Mouse (Mus musculus): ENCODE results near the gene Ncoa6. TPM values are rescaled to one million over a fixed set of nuclear protein-coding genes. Genes with fewer than 3 reads are reported as not detected.

Gene Ncoa6
- polyA plus RNA-seq, 1 experiment from 2014 or later = 9.2 TPM

GRCm38 (mm10) chr2:155380261-155381059 is 93.2 kb downstream of the Ncoa6 start, which contains the start of gene Trp53inp2:
Gene Trp53inp2 (plus strand): TSS chr2:155381059.
- H3K27ac ChIP-seq = peak within 1 kb of the TSS; percentile 93
- H3K9ac ChIP-seq = peak within 1 kb of the TSS; percentile 76
- H3K4me1 ChIP-seq = peaks cover 20% of the 10 kb centered on the region
- ATAC-seq = no peak
- H3K36me3 ChIP-seq = no peaks in the 10 kb centered on the region
- H3K9me3 ChIP-seq (replicated peaks) = no peaks in the 10 kb centered on the region
- H3K4me2 ChIP-seq = peak within 1 kb of the TSS; percentile 91
- H3K27me3 ChIP-seq (replicated peaks) = peaks cover 42% of the 10 kb centered on the region
- H3K4me3 ChIP-seq = peak within 1 kb of the TSS; percentile 78
- WGBS (ENCODE audit: insufficient replicate concordance) = 51% methylated on average over 8 of the region's 8 CpGs

DNA sequence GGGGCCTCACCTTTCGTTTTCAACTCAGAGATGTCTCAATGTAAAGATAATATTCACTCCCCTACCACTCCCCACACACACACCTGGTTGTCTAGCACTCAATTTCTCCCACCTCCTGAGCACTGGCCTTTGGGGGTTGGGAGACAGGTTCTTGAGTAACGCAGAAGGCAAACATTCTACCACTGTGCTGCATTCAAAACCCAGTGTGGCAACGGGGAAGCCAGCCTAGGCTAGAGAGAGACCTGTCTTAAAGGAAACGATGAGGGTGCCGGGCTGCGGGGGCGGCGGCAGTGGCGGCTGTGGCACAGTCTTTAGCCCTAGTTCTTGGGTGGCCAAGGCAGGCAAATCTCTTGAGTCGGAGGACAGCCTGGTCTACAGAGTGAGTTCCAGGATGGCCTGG is 97.5 kb downstream of the Ncoa6 start:
- H3K4me3 ChIP-seq = no peak overlapping the region
- H3K27ac ChIP-seq = no peak overlapping the region
- no peak overlapping the region for H3K4me2 ChIP-seq
- WGBS (ENCODE audit: insufficient replicate concordance) = 71% methylated on average over 10 of the region's 10 CpGs
- no peaks in the 10 kb centered on the region for H3K36me3 ChIP-seq
- H3K27me3 ChIP-seq (replicated peaks) = peaks cover 40% of the 10 kb centered on the region
- no peak overlapping the region for H3K9ac ChIP-seq
- H3K4me1 ChIP-seq = peaks cover 10% of the 10 kb centered on the region
- no peak for ATAC-seq
- no peaks in the 10 kb centered on the region for H3K9me3 ChIP-seq (replicated peaks)

DNA sequence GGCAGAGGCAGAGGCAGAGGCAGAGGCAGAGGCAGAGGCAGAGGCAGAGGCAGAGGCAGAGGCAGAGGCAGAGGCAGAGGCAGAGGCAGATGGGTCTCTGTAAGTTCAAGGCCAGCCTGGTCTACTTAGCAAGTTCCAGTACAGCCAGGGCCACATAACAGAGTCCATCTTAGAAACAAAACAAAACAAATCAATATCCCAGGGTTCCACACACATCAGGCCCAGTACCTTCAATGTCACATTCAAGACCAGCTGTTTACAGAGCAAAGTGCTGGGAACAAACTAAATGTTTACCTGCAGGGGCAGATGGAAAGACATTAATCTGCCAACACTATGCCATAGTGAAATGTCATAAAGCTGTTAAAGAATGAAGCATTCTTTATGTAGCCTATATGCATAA is 99.2 kb downstream of the Ncoa6 start:
- Histone ChIP-seq H3K36me3 (no peaks in the 10 kb centered on the region), H3K9me3 (replicated peaks) (no peaks in the 10 kb centered on the region), H3K4me3 (no peak overlapping the region), H3K9ac (no peak overlapping the region), H3K27ac (no peak overlapping the region), H3K27me3 (replicated peaks) (peaks cover 23% of the 10 kb centered on the region), H3K4me1 (0 out of 2 replicates have a peak, but pooled peaks cover 8% of the 10 kb centered on the region), H3K4me2 (no peak overlapping the region)
- no peak for ATAC-seq

- Histone ChIP-seq H3K4me1 (peaks cover 13% of the 10 kb centered on the region), H3K9me3 (replicated peaks) (no peaks in the 10 kb centered on the region), H3K9ac (no peak overlapping the region), H3K36me3 (no peaks in the 10 kb centered on the region), H3K27me3 (replicated peaks) (peaks cover 17% of the 10 kb centered on the region), H3K4me3 (no peak overlapping the region), H3K27ac (no peak overlapping the region), H3K4me2 (no peak overlapping the region)
- 52% methylated on average over 1 of the region's 1 CpGs for WGBS (ENCODE audit: insufficient replicate concordance)
- no peak for ATAC-seq
These were observed 99.8 kb downstream of the Ncoa6 start for GRCm38 (mm10) chr2:155373886-155374285.

- H3K4me3 ChIP-seq = no peak overlapping the region
These were observed 100.4 kb downstream of the Ncoa6 start for GRCm38 (mm10) chr2:155373302-155373701.

DNA sequence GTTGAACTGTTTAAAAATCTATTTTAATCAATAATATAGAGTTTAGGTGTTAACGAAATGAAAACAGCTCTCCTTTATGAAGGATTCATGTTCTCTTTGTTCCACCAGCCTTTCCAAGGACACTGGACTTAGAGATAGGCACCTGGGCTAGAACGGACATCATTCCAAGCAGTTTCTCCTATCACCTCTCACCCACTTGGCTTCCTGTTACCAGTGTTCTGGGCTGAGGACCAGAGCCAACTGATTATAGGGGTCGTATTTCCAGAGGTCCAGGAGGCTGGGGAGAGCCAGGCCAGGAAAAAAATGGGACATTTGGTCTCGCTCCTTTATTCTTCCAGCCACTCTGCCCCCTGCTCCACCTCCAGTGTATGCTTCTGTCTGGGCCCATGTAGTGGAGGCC is 101.2 kb downstream of the Ncoa6 start:
- peaks cover 7% of the 10 kb centered on the region; the same call in 1 of the 2 replicates for H3K27me3 ChIP-seq (replicated peaks)
- peaks cover 13% of the 10 kb centered on the region for H3K4me1 ChIP-seq
- 48% methylated on average over 4 of the region's 4 CpGs for WGBS (ENCODE audit: insufficient replicate concordance)
- no peaks in the 10 kb centered on the region for H3K9me3 ChIP-seq (replicated peaks)
- no peak overlapping the region for H3K27ac ChIP-seq
- H3K36me3 ChIP-seq = no peaks in the 10 kb centered on the region
- no peak overlapping the region for H3K4me3 ChIP-seq
- ATAC-seq = no peak
- no peak overlapping the region for H3K9ac ChIP-seq
- H3K4me2 ChIP-seq = no peak overlapping the region

More at GRCm38 (mm10) chr2:155373302-155373701, 100.4 kb downstream of the Ncoa6 start:
- Histone ChIP-seq H3K9ac (no peak overlapping the region), H3K4me1 (peaks cover 13% of the 10 kb centered on the region), H3K27me3 (replicated peaks) (peaks cover 11% of the 10 kb centered on the region), H3K27ac (no peak overlapping the region), H3K4me2 (no peak overlapping the region), H3K36me3 (no peaks in the 10 kb centered on the region), H3K9me3 (replicated peaks) (no peaks in the 10 kb centered on the region)
- no peak for ATAC-seq
- 37% methylated on average over 1 of the region's 1 CpGs for WGBS (ENCODE audit: insufficient replicate concordance)

- ATAC-seq = peak; percentile 62
- Histone ChIP-seq H3K27me3 (replicated peaks) (no peaks in the 10 kb centered on the region; the same call in 1 of the 2 replicates), H3K9me3 (replicated peaks) (no peaks in the 10 kb centered on the region), H3K9ac (no peak overlapping the region), H3K4me2 (peak overlapping the region; percentile 0; the same call in 1 of the 2 replicates), H3K36me3 (no peaks in the 10 kb centered on the region), H3K4me3 (no peak overlapping the region), H3K27ac (peak overlapping the region; percentile 58), H3K4me1 (peaks cover 13% of the 10 kb centered on the region)
- 39% methylated on average over 7 of the region's 7 CpGs for WGBS (ENCODE audit: insufficient replicate concordance)
These were observed 104.3 kb downstream of the Ncoa6 start for GRCm38 (mm10) chr2:155369333-155369883.

DNA sequence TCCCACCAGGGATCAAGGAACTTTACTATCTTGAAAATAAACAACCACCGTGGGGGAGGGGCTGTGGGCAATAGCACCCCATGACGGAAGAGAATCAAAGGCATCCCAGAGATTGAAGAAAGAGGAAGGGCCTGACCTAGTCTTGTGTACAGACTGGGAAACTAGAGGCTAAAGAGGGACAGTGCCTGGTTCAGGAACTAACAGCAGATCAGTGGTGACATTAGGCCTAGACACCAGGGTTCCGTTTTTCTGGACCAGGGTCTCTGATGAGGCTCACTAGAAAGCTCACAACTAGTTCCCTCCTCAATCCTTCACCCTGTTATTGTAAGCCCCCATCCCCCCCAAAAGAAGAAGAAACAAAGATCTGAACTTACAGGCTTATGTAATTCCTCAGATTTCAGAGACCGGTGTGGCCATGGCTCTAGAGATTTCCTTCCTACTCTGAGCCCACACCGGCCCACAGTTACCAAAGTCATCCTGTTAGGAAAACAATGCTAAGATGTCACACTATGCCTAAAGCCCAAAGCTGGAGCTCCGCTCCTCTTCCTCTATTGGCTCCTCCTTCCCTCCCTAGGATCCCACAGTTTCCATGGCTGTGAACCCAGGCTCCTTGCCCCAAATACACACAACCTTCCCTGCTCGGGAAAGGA is 105.9 kb downstream of the Ncoa6 start:
- H3K27me3 ChIP-seq (replicated peaks) = no peaks in the 10 kb centered on the region; the same call in 1 of the 2 replicates
- H3K9ac ChIP-seq = no peak overlapping the region
- no peak for ATAC-seq
- WGBS (ENCODE audit: insufficient replicate concordance) = 55% methylated on average over 7 of the region's 7 CpGs
- no peak overlapping the region for H3K4me3 ChIP-seq
- no peaks in the 10 kb centered on the region for H3K9me3 ChIP-seq (replicated peaks)
- H3K4me2 ChIP-seq = no peak overlapping the region
- no peak overlapping the region for H3K27ac ChIP-seq
- H3K36me3 ChIP-seq = no peaks in the 10 kb centered on the region
- peaks cover 8% of the 10 kb centered on the region for H3K4me1 ChIP-seq

- Histone ChIP-seq H3K9ac (peak overlapping the region; percentile 61), H3K27me3 (replicated peaks) (no peaks in the 10 kb centered on the region), H3K9me3 (replicated peaks) (no peaks in the 10 kb centered on the region), H3K36me3 (no peaks in the 10 kb centered on the region), H3K4me1 (peaks cover 32% of the 10 kb centered on the region), H3K4me2 (peak overlapping the region; percentile 84), H3K27ac (peak overlapping the region; percentile 78), H3K4me3 (peak overlapping the region; percentile 93)
- 12% methylated on average over 14 of the region's 14 CpGs for WGBS (ENCODE audit: insufficient replicate concordance)
- peak; percentile 48 for ATAC-seq
These were observed 115.9 kb downstream of the Ncoa6 start for GRCm38 (mm10) chr2:155357686-155358399.

GRCm38 (mm10) chr2:155356971-155357591 is 116.6 kb downstream of the Ncoa6 start, which contains the start of gene Pigu:
Gene Pigu (minus strand): TSS chr2:155357430.
- peak within 1 kb of the TSS; percentile 81 for H3K9ac ChIP-seq
- under 1% methylated on average over 38 of the region's 38 CpGs for WGBS (ENCODE audit: insufficient replicate concordance)
- H3K9me3 ChIP-seq (replicated peaks) = no peaks in the 10 kb centered on the region
- no peaks in the 10 kb centered on the region for H3K27me3 ChIP-seq (replicated peaks)
- peak; percentile 97 for ATAC-seq
- H3K4me2 ChIP-seq = peak within 1 kb of the TSS; percentile 84
- H3K27ac ChIP-seq = peak within 1 kb of the TSS; percentile 80
- peak within 1 kb of the TSS; percentile 93 for H3K4me3 ChIP-seq
- peaks cover 36% of the 10 kb centered on the region for H3K4me1 ChIP-seq
- no peaks in the 10 kb centered on the region for H3K36me3 ChIP-seq

GRCm38 (mm10) chr2:155354402-155354801 is 119.3 kb downstream of the Ncoa6 start:
- H3K9me3 ChIP-seq (replicated peaks) = no peaks in the 10 kb centered on the region
- H3K36me3 ChIP-seq = peaks cover 8% of the 10 kb centered on the region
- no peak overlapping the region for H3K9ac ChIP-seq
- 79% methylated on average over 3 of the region's 3 CpGs for WGBS (ENCODE audit: insufficient replicate concordance)
- no peak for ATAC-seq
- H3K4me2 ChIP-seq = no peak overlapping the region
- no peak overlapping the region for H3K27ac ChIP-seq
- H3K4me1 ChIP-seq = peaks cover 36% of the 10 kb centered on the region
- H3K4me3 ChIP-seq = no peak overlapping the region
- H3K27me3 ChIP-seq (replicated peaks) = no peaks in the 10 kb centered on the region

All from liver, embryonic 12.5 days (tissue).